Mouse (Mus musculus): ENCODE data around the gene Rbm34. TPM values are rescaled to one million over a fixed set of nuclear protein-coding genes. Genes with fewer than 3 reads are reported as not detected.

Rbm34 gene
- polyA plus RNA-seq, 1 experiment = 19.7 TPM

- Histone ChIP-seq H3K4me3 (ENCODE audit: insufficient read depth, low read length) (no peak overlapping the region), H3K27ac (ENCODE audit: insufficient read depth, low read depth, low read length) (no peak overlapping the region), H3K4me1 (ENCODE audit: control insufficient read depth, insufficient read depth, low read length) (0 out of 2 replicates have a peak, but pooled peaks cover 2% of the 10 kb centered on the region)
- TF ChIP-seq POLR2A (IDR thresholded peaks at IDR 0.05; ENCODE audit: borderline replicate concordance, low read depth, low read length) (no peak), CTCF (IDR thresholded peaks at IDR 0.05; ENCODE audit: low read depth, low read length) (no peak)
These were observed 5.6 kb downstream of the Rbm34 start for GRCm38 (mm10) chr8:126965246-126965645.

GRCm38 (mm10) chr8:126962871-126963270 is 8.0 kb downstream of the Rbm34 start:
- no peaks in the 10 kb centered on the region for H3K4me1 ChIP-seq (ENCODE audit: control insufficient read depth, insufficient read depth, low read length)

GRCm38 (mm10) chr8:126961516-126961915 is 9.4 kb downstream of the Rbm34 start:
- H3K4me1 ChIP-seq (ENCODE audit: control insufficient read depth, insufficient read depth, low read length) = no peaks in the 10 kb centered on the region
- H3K4me3 ChIP-seq (ENCODE audit: insufficient read depth, low read length) = no peak overlapping the region
- H3K27ac ChIP-seq (ENCODE audit: insufficient read depth, low read depth, low read length) = no peak overlapping the region
- TF ChIP-seq CTCF (IDR thresholded peaks at IDR 0.05; ENCODE audit: low read depth, low read length) = no peak
- no peak for TF ChIP-seq POLR2A (IDR thresholded peaks at IDR 0.05; ENCODE audit: borderline replicate concordance, low read depth, low read length)

More at GRCm38 (mm10) chr8:126962871-126963270, 8.0 kb downstream of the Rbm34 start:
- no peak overlapping the region for H3K27ac ChIP-seq (ENCODE audit: insufficient read depth, low read depth, low read length)
- no peak overlapping the region for H3K4me3 ChIP-seq (ENCODE audit: insufficient read depth, low read length)
- TF ChIP-seq POLR2A (IDR thresholded peaks at IDR 0.05; ENCODE audit: borderline replicate concordance, low read depth, low read length) = no peak
- no peak for TF ChIP-seq CTCF (IDR thresholded peaks at IDR 0.05; ENCODE audit: low read depth, low read length)

GRCm38 (mm10) chr8:126951900-126952636 is 18.8 kb downstream of the Rbm34 start:
- TF ChIP-seq POLR2A (IDR thresholded peaks at IDR 0.05; ENCODE audit: borderline replicate concordance, low read depth, low read length) (no peak), CTCF (IDR thresholded peaks at IDR 0.05; ENCODE audit: low read depth, low read length) (no peak)
- no peaks in the 10 kb centered on the region for H3K4me1 ChIP-seq (ENCODE audit: control insufficient read depth, insufficient read depth, low read length)
- no peak overlapping the region for H3K4me3 ChIP-seq (ENCODE audit: insufficient read depth, low read length)
- H3K27ac ChIP-seq (ENCODE audit: insufficient read depth, low read depth, low read length) = no peak overlapping the region

- peaks cover 8% of the 10 kb centered on the region for H3K4me1 ChIP-seq (ENCODE audit: control insufficient read depth, insufficient read depth, low read length)
- H3K27ac ChIP-seq (ENCODE audit: insufficient read depth, low read depth, low read length) = no peak overlapping the region
- no peak for TF ChIP-seq CTCF (IDR thresholded peaks at IDR 0.05; ENCODE audit: low read depth, low read length)
- H3K4me3 ChIP-seq (ENCODE audit: insufficient read depth, low read length) = no peak overlapping the region
These were observed 21.3 kb downstream of the Rbm34 start for GRCm38 (mm10) chr8:126949527-126949926.

- no peak for TF ChIP-seq POLR2A (IDR thresholded peaks at IDR 0.05; ENCODE audit: borderline replicate concordance, low read depth, low read length)
- TF ChIP-seq CTCF (IDR thresholded peaks at IDR 0.05; ENCODE audit: low read depth, low read length) = no peak
These were observed 24.4 kb downstream of the Rbm34 start for GRCm38 (mm10) chr8:126946444-126946843.

GRCm38 (mm10) chr8:126945730-126946163 is 25.1 kb downstream of the Rbm34 start, which contains the start of gene Tomm20:
Gene Tomm20, minus strand, starts transcription at chr8:126945844.
- no peak for TF ChIP-seq POLR2A (IDR thresholded peaks at IDR 0.05; ENCODE audit: borderline replicate concordance, low read depth, low read length)
- TF ChIP-seq CTCF (IDR thresholded peaks at IDR 0.05; ENCODE audit: low read depth, low read length) = no peak
- peak within 1 kb of the TSS; percentile 98 for H3K4me3 ChIP-seq (ENCODE audit: insufficient read depth, low read length)
- peak within 1 kb of the TSS; percentile 80 for H3K27ac ChIP-seq (ENCODE audit: insufficient read depth, low read depth, low read length)
- H3K4me1 ChIP-seq (ENCODE audit: control insufficient read depth, insufficient read depth, low read length) = peaks cover 19% of the 10 kb centered on the region

More at GRCm38 (mm10) chr8:126946444-126946843, 24.4 kb downstream of the Rbm34 start:
- Histone ChIP-seq H3K27ac (ENCODE audit: insufficient read depth, low read depth, low read length) (peak overlapping the region; percentile 80; the same call in 1 of the 2 replicates), H3K4me1 (ENCODE audit: control insufficient read depth, insufficient read depth, low read length) (peaks cover 16% of the 10 kb centered on the region), H3K4me3 (ENCODE audit: insufficient read depth, low read length) (no peak overlapping the region)

- H3K27ac ChIP-seq (ENCODE audit: insufficient read depth, low read depth, low read length) = peak overlapping the region; percentile 71
- no peak for TF ChIP-seq POLR2A (IDR thresholded peaks at IDR 0.05; ENCODE audit: borderline replicate concordance, low read depth, low read length)
- TF ChIP-seq CTCF (IDR thresholded peaks at IDR 0.05; ENCODE audit: low read depth, low read length) = no peak
- peak overlapping the region; percentile 98 for H3K4me3 ChIP-seq (ENCODE audit: insufficient read depth, low read length)
- H3K4me1 ChIP-seq (ENCODE audit: control insufficient read depth, insufficient read depth, low read length) = peaks cover 19% of the 10 kb centered on the region
These were observed 25.8 kb downstream of the Rbm34 start for GRCm38 (mm10) chr8:126944781-126945691.

- Histone ChIP-seq H3K4me1 (ENCODE audit: control insufficient read depth, insufficient read depth, low read length) (peaks cover 19% of the 10 kb centered on the region), H3K27ac (ENCODE audit: insufficient read depth, low read depth, low read length) (peak overlapping the region; percentile 3; the same call in 1 of the 2 replicates), H3K4me3 (ENCODE audit: insufficient read depth, low read length) (peak overlapping the region; percentile 98)
- TF ChIP-seq CTCF (IDR thresholded peaks at IDR 0.05; ENCODE audit: low read depth, low read length) (no peak), POLR2A (IDR thresholded peaks at IDR 0.05; ENCODE audit: borderline replicate concordance, low read depth, low read length) (no peak)
These were observed 27.3 kb downstream of the Rbm34 start for GRCm38 (mm10) chr8:126943565-126943964.
